Mouse (Mus musculus) CH12.LX (cell line): Measurements from ENCODE around the gene Tgfbr3. TPM values are rescaled to one million over a fixed set of nuclear protein-coding genes. Genes with fewer than 3 reads are reported as not detected.

Source experiments
- DNase-seq: peaks from one replicate; pipeline ENCODE4 v3.0.0-alpha.2; 2013; ENCODE audit errors: extremely low read depth
- H3K27ac ChIP-seq: 2 replicates; pipeline ENCODE4 v1.5.1; 2012; ENCODE audit warnings: low read depth, mild to moderate bottlenecking, control low read depth, moderate library complexity; ENCODE audit not compliant: insufficient read depth
- H3K27me3 ChIP-seq: replicated peaks from 2 replicates; pipeline ENCODE3; 2012; ENCODE audit warnings: inconsistent platforms
- H3K36me3 ChIP-seq, 2 experiments: replicated peaks in 1 of 2; 2 replicates each; pipeline versions ENCODE3 to v1.6.1; 2012; ENCODE audit warnings: inconsistent platforms in 1 of 2, low read length in 1 of 2, mild to moderate bottlenecking in 1 of 2, mixed read lengths in 1 of 2, moderate library complexity in 1 of 2; ENCODE audit not compliant: control insufficient read depth in 1 of 2, insufficient read depth in 1 of 2
- H3K4me1 ChIP-seq, 2 experiments: 2 replicates each; pipeline ENCODE4 v1.6.1; 2012; ENCODE audit warnings: inconsistent platforms in 1 of 2, moderate library complexity in 1 of 2; ENCODE audit not compliant: insufficient read depth in 2 of 2, control insufficient read depth in 1 of 2
- H3K4me2 ChIP-seq: 2 replicates; pipeline ENCODE4 v1.6.1; 2012; ENCODE audit warnings: low read depth, mild to moderate bottlenecking, control low read depth; ENCODE audit not compliant: poor library complexity, insufficient read depth, severe bottlenecking
- H3K4me3 ChIP-seq, 3 experiments: fragments of 150-350 bp in 1 of 3; sonication (generic) in 1 of 3; replicated peaks in 1 of 3; 2 replicates each; pipeline versions ENCODE3 to v1.5.1; 2011 to 2012; ENCODE audit warnings: low read depth in 2 of 3, low read length in 2 of 3, mild to moderate bottlenecking in 2 of 3, moderate library complexity in 2 of 3, control low read depth in 1 of 3, improper control_type of control experiment in 1 of 3, inconsistent platforms in 1 of 3, mixed read lengths in 1 of 3; ENCODE audit not compliant: poor library complexity in 1 of 3
- H3K79me2 ChIP-seq: replicated peaks from 2 replicates; pipeline ENCODE4 v1.6.1; 2012; ENCODE audit warnings: mild to moderate bottlenecking, moderate library complexity; ENCODE audit not compliant: control insufficient read depth, poor library complexity, insufficient read depth, severe bottlenecking; ENCODE audit errors: extremely low read depth
- H3K9ac ChIP-seq: 2 replicates; pipeline ENCODE4 v1.6.1; 2012; ENCODE audit warnings: low read depth, mild to moderate bottlenecking, control low read depth, moderate library complexity; ENCODE audit not compliant: insufficient read depth
- H3K9me3 ChIP-seq: replicated peaks from 2 replicates; pipeline ENCODE3; 2012; ENCODE audit warnings: low read length, inconsistent platforms, mixed read lengths
- CTCF ChIP-seq, 2 experiments: IDR thresholded peaks in 1 of 2; conservative IDR thresholded peaks in 1 of 2; 2 replicates each; pipeline ENCODE4 v1.5.1; 2011 to 2012; ENCODE audit warnings: low read depth in 2 of 2, low read length in 2 of 2, improper control_type of control experiment in 1 of 2, inconsistent platforms in 1 of 2, mild to moderate bottlenecking in 1 of 2, moderate library complexity in 1 of 2
- E2F4 ChIP-seq: IDR thresholded peaks from 2 replicates; pipeline ENCODE4 v1.6.1; 2011; ENCODE audit warnings: low read depth, low read length, improper control_type of control experiment; ENCODE audit not compliant: insufficient replicate concordance
- GABPA ChIP-seq: IDR thresholded peaks from 2 replicates; pipeline ENCODE4 v1.6.1; 2012; ENCODE audit warnings: low read depth, low read length, improper control_type of control experiment, inconsistent platforms; ENCODE audit not compliant: insufficient replicate concordance
- HCFC1 ChIP-seq: IDR thresholded peaks from 2 replicates; pipeline ENCODE4 v1.6.1; 2012; ENCODE audit warnings: low read depth, mild to moderate bottlenecking, inconsistent platforms, low read length, improper control_type of control experiment
- IRF4 ChIP-seq: IDR thresholded peaks from 2 replicates; pipeline ENCODE4 v1.6.1; 2014; ENCODE audit warnings: low read depth, mild to moderate bottlenecking, inconsistent platforms, low read length, improper control_type of control experiment
- JUND ChIP-seq: conservative IDR thresholded peaks from 2 replicates; pipeline ENCODE4 v1.6.1; 2011; ENCODE audit warnings: low read depth, low read length, improper control_type of control experiment
- KAT2A ChIP-seq: IDR thresholded peaks from 2 replicates; pipeline ENCODE4 v1.6.1; 2012; ENCODE audit warnings: low read length, improper control_type of control experiment, inconsistent platforms; ENCODE audit not compliant: insufficient replicate concordance
- MAX ChIP-seq: IDR thresholded peaks from 2 replicates; pipeline ENCODE4 v1.6.1; 2011; ENCODE audit warnings: low read length, improper control_type of control experiment
- MAZ ChIP-seq: IDR thresholded peaks from 2 replicates; pipeline ENCODE4 v1.6.1; 2012; ENCODE audit warnings: low read depth, mild to moderate bottlenecking, inconsistent platforms, low read length, improper control_type of control experiment, moderate library complexity
- MYC ChIP-seq: IDR thresholded peaks from 2 replicates; pipeline ENCODE4 v1.6.1; 2011; ENCODE audit warnings: low read depth, mild to moderate bottlenecking, improper control_type of control experiment, low read length
- NELFE ChIP-seq: IDR thresholded peaks from 2 replicates; pipeline ENCODE4 v1.6.1; 2011; ENCODE audit warnings: low read depth, low read length, improper control_type of control experiment
- PAX5 ChIP-seq: IDR thresholded peaks from 2 replicates; pipeline ENCODE4 v1.6.1; 2012; ENCODE audit warnings: low read length, inconsistent platforms, mixed read lengths
- POLR2A ChIP-seq: IDR thresholded peaks from 2 replicates; pipeline ENCODE4 v1.6.1; 2011; ENCODE audit warnings: low read depth, mild to moderate bottlenecking, improper control_type of control experiment, low read length
- POLR2AphosphoS2 ChIP-seq: IDR thresholded peaks from 2 replicates; pipeline ENCODE4 v1.6.1; 2011; ENCODE audit warnings: low read depth, low read length, improper control_type of control experiment
- RAD21 ChIP-seq: IDR thresholded peaks from 2 replicates; pipeline ENCODE4 v1.6.1; 2011; ENCODE audit warnings: low read depth, mild to moderate bottlenecking, low read length, improper control_type of control experiment, moderate library complexity
- SIN3A ChIP-seq: IDR thresholded peaks from 2 replicates; pipeline ENCODE4 v1.6.1; 2012; ENCODE audit warnings: low read length, improper control_type of control experiment, inconsistent platforms
- TBP ChIP-seq: conservative IDR thresholded peaks from 2 replicates; pipeline ENCODE4 v1.6.1; 2011; ENCODE audit warnings: low read depth, low read length, improper control_type of control experiment
- TCF12 ChIP-seq: IDR thresholded peaks from 2 replicates; pipeline ENCODE4 v1.6.1; 2014; ENCODE audit warnings: low read depth, mild to moderate bottlenecking, inconsistent platforms, low read length, improper control_type of control experiment
- USF2 ChIP-seq: conservative IDR thresholded peaks from 2 replicates; pipeline ENCODE4 v1.6.1; 2011; ENCODE audit warnings: low read depth, low read length, improper control_type of control experiment
- ZC3H11A ChIP-seq: IDR thresholded peaks from 2 replicates; pipeline ENCODE4 v1.6.1; 2012; ENCODE audit warnings: low read depth, mild to moderate bottlenecking, inconsistent platforms, low read length, improper control_type of control experiment
- ZMIZ1 ChIP-seq: IDR thresholded peaks from 2 replicates; pipeline ENCODE4 v1.6.1; 2012; ENCODE audit warnings: low read depth, mild to moderate bottlenecking, inconsistent platforms, low read length, improper control_type of control experiment
- ZNF384 ChIP-seq: IDR thresholded peaks from 2 replicates; pipeline ENCODE4 v1.6.1; 2012; ENCODE audit warnings: low read depth, low read length, improper control_type of control experiment, inconsistent platforms
- dilution Hi-C: fragments of 300-500 bp; cut with MboI; formaldehyde crosslinking; loops from 2 replicates; pipeline ENCODE4 v1.14.3; 2020; ENCODE audit warnings: low sequenced_read_pairs; ENCODE audit not compliant: extremely low pct_unique_long_range_greater_than_20kb, extremely low pct_ligation_motif_present
- in situ Hi-C: fragments of 300-500 bp; cut with MboI; formaldehyde crosslinking; loops from 3 replicates; pipeline ENCODE4 v1.14.3; 2019; ENCODE audit warnings: low sequenced_read_pairs, low pct_ligation_motif_present, low pct_unique_long_range_greater_than_20kb, mixed read lengths
- polyA plus RNA-seq: library from polyadenylated mRNA; unstranded; fragments of >175 nt; gene quantifications from 2 replicates; pipeline ENCODE4 v1.2.1, GENCODE M21; 2012; ENCODE audit warnings: low read depth; ENCODE audit not compliant: insufficient read length
- total RNA-seq, 2 experiments: library from RNA; depleted of rRNA; stranded (reverse); fragments of 300-350 nt in 1 of 2; fragments of >200 nt in 1 of 2; gene quantifications; 2 replicates each; pipeline ENCODE4 v1.2.3; 2012 to 2014

Gene Tgfbr3
- total and polyA plus RNA-seq, 3 experiments = 0.13 to 0.46 (median 0.30) TPM

GRCm38 (mm10) chr5:107119896-107120295 is 169.5 kb downstream of the Tgfbr3 start:
- H3K27me3 ChIP-seq = no peaks in the 10 kb centered on the region
- no peak overlapping the region for H3K9ac ChIP-seq
- no peaks in the 10 kb centered on the region for H3K9me3 ChIP-seq
- peaks cover 0 to 5% of the 10 kb centered on the region in 2 experiments; a peak in 1 of 4 replicates for H3K4me1 ChIP-seq
- no peak overlapping the region for H3K4me2 ChIP-seq
- no peaks in the 10 kb centered on the region for H3K79me2 ChIP-seq
- dilution Hi-C loops (no loop called here), in situ Hi-C loops (no loop called here)
- TF ChIP-seq IRF4 = no peak
- no peak for TF ChIP-seq CTCF (conservative IDR thresholded peaks at IDR 0.05 in 1 of 2, IDR thresholded peaks at IDR 0.05 in 1 of 2; ENCODE audit: low read depth in 2 of 2, low read length in 2 of 2)
- TF ChIP-seq PAX5 = no peak
- TF ChIP-seq ZC3H11A = no peak
- no peak for TF ChIP-seq JUND
- no peak for TF ChIP-seq HCFC1
- TF ChIP-seq MAZ = no peak
- TF ChIP-seq POLR2A = no peak
- no peak for TF ChIP-seq SIN3A
- TF ChIP-seq POLR2AphosphoS2 = no peak
- no peak for TF ChIP-seq USF2
- TF ChIP-seq KAT2A = no peak
- TF ChIP-seq GABPA = no peak
- no peak for TF ChIP-seq RAD21
- TF ChIP-seq TCF12 = no peak
- TF ChIP-seq MYC = no peak
- no peak overlapping the region for H3K27ac ChIP-seq
- no peak for DNase-seq
- no peak overlapping the region for H3K4me3 ChIP-seq
- H3K36me3 ChIP-seq = no peaks in the 10 kb centered on the region

GRCm38 (mm10) chr5:107116821-107117220 is 172.6 kb downstream of the Tgfbr3 start:
- no peak overlapping the region for H3K4me3 ChIP-seq
- no peak for DNase-seq
- TF ChIP-seq POLR2A (no peak), TBP (no peak), ZNF384 (no peak), MAX (no peak), E2F4 (no peak), ZMIZ1 (no peak), KAT2A (no peak), NELFE (no peak), TCF12 (no peak)
- no peaks in the 10 kb centered on the region for H3K27me3 ChIP-seq
- H3K9ac ChIP-seq = no peak overlapping the region
- no peaks in the 10 kb centered on the region for H3K36me3 ChIP-seq
- dilution Hi-C loops = no loop called here
- no peak overlapping the region for H3K4me2 ChIP-seq
- no peaks in the 10 kb centered on the region for H3K4me1 ChIP-seq
- no peak overlapping the region for H3K27ac ChIP-seq
- H3K79me2 ChIP-seq = no peaks in the 10 kb centered on the region
- H3K9me3 ChIP-seq = no peaks in the 10 kb centered on the region
- in situ Hi-C loops = no loop called here
